Mouse (Mus musculus) left cerebral cortex, adult 2 months (tissue): ENCODE data around the gene Vmn1r192. TPM values are rescaled to one million over a fixed set of nuclear protein-coding genes. Genes with fewer than 3 reads are reported as not detected.
"Not testable (repeated sequence)": the region's sequence is repeated elsewhere in the genome, so short reads cannot be mapped to it uniquely, and the experiment has no call there.

Experiments
- DNase-seq, 2 experiments: peaks; one replicate each; pipeline ENCODE4 v3.0.0; 2021 to 2022; ENCODE audit warnings: low spot score in 2 of 2, mixed read lengths in 1 of 2; ENCODE audit errors: extremely low spot score in 1 of 2
- H3K27ac ChIP-seq: fragments of 200-600 bp; 2 replicates; pipeline ENCODE4 v1.8.1; 2022
- H3K4me3 ChIP-seq: fragments of 200-600 bp; 2 replicates; pipeline ENCODE4 v1.8.1; 2022
- CTCF ChIP-seq: fragments of 200-600 bp; IDR thresholded peaks from 2 replicates; pipeline ENCODE4 v1.8.1; 2022; ENCODE audit warnings: antibody characterized with exemption, mild to moderate bottlenecking, moderate library complexity
- intact Hi-C: fragments of 180-260 bp; cut with DNase I; formaldehyde crosslinking; loops from one replicate; pipeline ENCODE4 v1.15.1; 2025
- long read RNA-seq, 2 experiments: library from polyadenylated mRNA; stranded (forward); transcript quantifications; one replicate each; pipeline ENCODE4 v2.0.0; 2021; ENCODE audit warnings: borderline mapping rate in 2 of 2
- microRNA-seq, 2 experiments: library from miRNA; unstranded; fragments of <30 nt; microRNA quantifications; one replicate each; pipeline ENCODE4 v1.2.0; 2021
- total RNA-seq, 2 experiments: library from RNA; stranded (reverse); gene quantifications; 2 replicates each; pipeline ENCODE4 v1.2.3; 2021

Gene Vmn1r192
- not detected for total RNA-seq
- long read RNA-seq, experiment 1, result 0 reads
- long read RNA-seq, experiment 2, result 0 reads

GRCm38 (mm10) chr13:22191041-22191440 lies at the start of gene Vmn1r192:
Gene Vmn1r192 (minus strand): TSS chr13:22191141.
- Histone ChIP-seq H3K27ac (no peak within 1 kb of the TSS), H3K4me3 (no peak within 1 kb of the TSS)
- TF ChIP-seq CTCF, result no peak
- DNase-seq, result no peak
- intact Hi-C loops, result no loop called here

- intact Hi-C loops, DNase-seq, H3K27ac ChIP-seq, H3K4me3 ChIP-seq: not testable (repeated sequence)
Observed at GRCm38 (mm10) chr13:22223060-22223459, 32.1 kb upstream of the Vmn1r192 start, which contains the start of gene Vmn1r193. Gene Vmn1r193 (minus strand): TSS chr13:22223160.

GRCm38 (mm10) chr13:22192756-22193155 lies 1.8 kb upstream of the Vmn1r192 start:
- intact Hi-C loops, H3K4me3 ChIP-seq, DNase-seq, H3K27ac ChIP-seq: not testable (repeated sequence)

GRCm38 (mm10) chr13:22190385-22190784 lies 556 bp downstream of the Vmn1r192 start:
- no peak for DNase-seq
- TF ChIP-seq CTCF, result no peak
- intact Hi-C loops, result no loop called here
- H3K4me3 ChIP-seq, result no peak overlapping the region
- no peak overlapping the region for H3K27ac ChIP-seq

DNA sequence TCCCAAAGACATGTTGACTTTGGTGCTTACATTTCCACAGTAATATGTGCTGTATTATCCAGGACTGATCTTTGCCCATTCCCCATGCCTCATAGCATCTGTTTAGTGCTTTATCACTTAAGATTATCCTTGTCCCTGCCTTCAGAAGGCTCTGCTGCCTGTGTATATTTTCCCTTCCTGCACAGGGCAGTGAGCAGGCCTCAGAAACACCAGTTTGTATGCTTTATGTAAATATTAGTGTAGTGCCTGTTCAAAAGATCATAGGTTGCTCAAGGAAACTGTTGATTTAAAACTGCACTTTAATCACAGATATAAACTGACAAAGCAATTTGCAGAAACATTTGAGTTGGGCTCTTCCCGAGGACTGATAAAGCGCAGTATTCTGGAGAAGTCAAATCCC lies 1.6 kb downstream of the Vmn1r192 start:
- intact Hi-C loops, result no loop called here
- TF ChIP-seq CTCF, result no peak
- H3K27ac ChIP-seq, result no peak overlapping the region
- H3K4me3 ChIP-seq, result no peak overlapping the region
- DNase-seq, result no peak

DNA sequence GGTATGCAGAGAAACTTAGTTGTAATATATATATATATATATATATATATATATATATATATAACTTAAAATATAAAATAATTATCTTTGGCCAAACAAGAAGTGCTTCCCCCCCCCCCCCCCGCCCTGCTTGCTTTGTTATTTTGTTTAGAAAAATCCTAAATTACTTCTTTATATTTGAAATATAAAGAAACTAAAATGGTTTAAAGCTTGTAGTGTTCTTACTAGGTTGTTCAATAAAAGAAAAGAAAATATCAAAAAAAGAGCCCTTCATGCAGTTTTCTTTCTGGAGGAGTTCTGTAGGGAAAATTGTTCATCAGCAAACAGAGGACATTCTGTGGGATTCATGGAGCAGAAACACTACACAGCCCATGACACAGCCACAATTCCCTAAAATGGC lies 7.1 kb downstream of the Vmn1r192 start, which contains the start of gene Vmn1r191:
Gene Vmn1r191 (minus strand): TSS at position 101 of the 400 bp plus-strand sequence.
- no peak within 1 kb of the TSS for H3K27ac ChIP-seq
- H3K4me3 ChIP-seq, result no peak within 1 kb of the TSS
- DNase-seq, result no peak
- intact Hi-C loops, result no loop called here
- no peak for TF ChIP-seq CTCF

- no peak for TF ChIP-seq CTCF
- Histone ChIP-seq H3K4me3 (no peak overlapping the region), H3K27ac (no peak overlapping the region)
- DNase-seq, result no peak
- intact Hi-C loops, result no loop called here
Observed at GRCm38 (mm10) chr13:22168416-22168815, 22.5 kb downstream of the Vmn1r192 start.

- H3K27ac ChIP-seq, result not testable (repeated sequence)
Observed at GRCm38 (mm10) chr13:22136495-22137293, 54.2 kb downstream of the Vmn1r192 start.

More at GRCm38 (mm10) chr13:22136495-22137293, 54.2 kb downstream of the Vmn1r192 start:
- intact Hi-C loops, H3K4me3 ChIP-seq, DNase-seq: not testable (repeated sequence)

Small RNAs within 50 kb of the gene (microRNA-seq; reads per million reads assigned to microRNA genes)
- gene Gm23282, result 0 reads per million in 2 experiments
- gene Gm25084, result 0 reads per million in 2 experiments

Other genes with a start within 250 kb of the Vmn1r192 start
- gene Zfp184, start 246.0 kb downstream of the Vmn1r192 start, total RNA-seq, result 1 to 10 TPM; 3.8 to 3.9 TPM
- gene Pom121l2, start 209.9 kb downstream of the Vmn1r192 start, total RNA-seq, result not detected
- 1 to 10 TPM in 1 of 2 experiments, under 1 TPM in 1; 0.57 to 1.1 TPM for gene Prss16, start 181.4 kb downstream of the Vmn1r192 start, total RNA-seq
- gene Hist1h2ah, start 155.6 kb downstream of the Vmn1r192 start, total RNA-seq, result 10 to 100 TPM; 18.8 to 25.6 TPM
- gene Hist1h2bk, start 155.3 kb downstream of the Vmn1r192 start, total RNA-seq, result 10 to 100 TPM; 12.2 to 13.5 TPM
- gene Hist1h4i, start 149.8 kb downstream of the Vmn1r192 start, total RNA-seq, result 10 to 100 TPM; 58.2 to 75.2 TPM
- gene Hist1h2ag, start 148.2 kb downstream of the Vmn1r192 start, total RNA-seq, result 1 to 10 TPM; 8.1 to 9.2 TPM
- gene Hist1h2bj, start 147.9 kb downstream of the Vmn1r192 start, total RNA-seq, result 10 to 100 TPM in 1 of 2 experiments, 1 to 10 TPM in 1; 9.4 to 12.9 TPM
- gene Vmn1r188, start 106.7 kb downstream of the Vmn1r192 start, total RNA-seq, result not detected
- not detected for gene Vmn1r189, start 85.3 kb downstream of the Vmn1r192 start, total RNA-seq
- not detected for gene Vmn1r191, start 7.2 kb downstream of the Vmn1r192 start, total RNA-seq
- not detected for gene Vmn1r193, start 32.0 kb upstream of the Vmn1r192 start, total RNA-seq
- not detected for gene Vmn1r194, start 53.1 kb upstream of the Vmn1r192 start, total RNA-seq
- gene Vmn1r195, start 79.4 kb upstream of the Vmn1r192 start, total RNA-seq, result not detected
- not detected for gene Vmn1r196, start 98.8 kb upstream of the Vmn1r192 start, total RNA-seq
- not detected for gene Vmn1r197, start 133.4 kb upstream of the Vmn1r192 start, total RNA-seq
- not detected for gene Vmn1r198, start 159.2 kb upstream of the Vmn1r192 start, total RNA-seq
- not detected for gene Vmn1r199, start 188.7 kb upstream of the Vmn1r192 start, total RNA-seq
- not detected for gene Vmn1r200, start 199.2 kb upstream of the Vmn1r192 start, total RNA-seq